In the genomic region with DNA sequence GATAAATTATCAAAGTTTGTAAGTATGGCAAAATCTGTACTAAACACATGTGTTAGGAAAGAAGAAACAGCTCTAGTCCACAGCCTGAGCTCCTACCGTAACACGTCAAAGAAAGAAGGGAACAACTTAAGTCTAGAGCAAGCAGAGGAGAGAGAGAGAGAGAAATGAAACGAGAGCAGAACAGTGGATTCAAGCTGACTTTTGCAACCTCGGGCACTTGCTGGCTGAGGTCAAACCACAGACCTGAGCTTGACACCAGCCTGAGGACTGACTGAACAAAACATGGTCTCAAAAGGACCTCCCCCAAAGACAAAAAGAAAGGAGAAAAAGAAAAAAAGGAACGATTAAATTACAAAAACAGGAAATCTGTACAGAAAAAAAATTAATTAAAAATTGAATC, we compare ENCODE assay signal across 42 mouse cellular contexts. TPM values are rescaled to one million over a fixed set of nuclear protein-coding genes. Genes with fewer than 3 reads are reported as not detected.
DNase-seq lines count a peak whose midpoint lies in the region; ATAC-seq and TF ChIP-seq lines count a peak whose summit lies in the region.
"Had no signal": no experiment of that assay in that cellular context is flagged by ENCODE, and none has a peak within 500 bp of the region (broad histone marks: within the 10 kb centered on the region; RNA-seq: fewer than 3 reads in every experiment).

No protein-coding gene starts in this region.

- H3K27ac ChIP-seq in spleen, adult 2 months (ENCODE audit: insufficient read depth, low read length), result peak overlapping the region; percentile 13; the same call in 1 of the 2 replicates
- H3K27ac ChIP-seq in cortical plate, adult 2 months (ENCODE audit: insufficient read depth, low read length), result 0 out of 2 replicates have a peak overlapping the region, but pooled peaks have one; percentile 7
- H3K27ac ChIP-seq: forebrain, embryonic 12.5 days; heart, embryonic 10.5 days; heart, embryonic 15.5 days; hindbrain, postnatal 0 days; lung, embryonic 15.5 days; neural tube, embryonic 15.5 days had no signal

- 22% methylated on average over 5 of the region's 5 CpGs for WGBS in spleen, adult 2 months

- no peak for TF ChIP-seq POLR2A in spleen, adult 2 months (IDR thresholded peaks at IDR 0.05; ENCODE audit: low read depth, low read length)
- no peak for TF ChIP-seq POLR2A in cortical plate, adult 2 months (IDR thresholded peaks at IDR 0.05; ENCODE audit: extremely low read depth, insufficient read depth, low read length)

- intact Hi-C loops in left cerebral cortex, postnatal 25 days (cut with DNase I), result no loop called here

- peak; percentile 60 for ATAC-seq in megakaryocyte progenitor cell, adult 5-6 weeks (replicated peaks; ENCODE audit: poor library complexity)
- ATAC-seq: forebrain, postnatal 0 days; hindbrain, postnatal 0 days; intestine, postnatal 0 days had no signal

- peaks cover 1% of the 10 kb centered on the region; the same call in 1 of the 2 replicates for H3K36me3 ChIP-seq in spleen, adult 2 months (ENCODE audit: control insufficient read depth, insufficient read depth, low read length)
- H3K36me3 ChIP-seq: heart, embryonic 15.5 days; lung, embryonic 15.5 days; neural tube, embryonic 15.5 days had no signal

- no peak for DNase-seq in spleen, adult 2 months (ENCODE audit: low read depth in 1 of 2, low spot score in 2 of 2)
- no peak for DNase-seq in spleen, postnatal 14 days (ENCODE audit: low spot score in 2 of 2)
- peak; percentile 24 for DNase-seq in T-cell, adult 2 months (ENCODE audit: low spot score)
- DNase-seq in left cerebral cortex, adult 11 months (ENCODE audit: low spot score), result no peak
- DNase-seq in left cerebral cortex, postnatal 25 days (ENCODE audit: low spot score in 2 of 2), result no peak
- DNase-seq in kidney, postnatal 10 days, result no peak
- DNase-seq: adrenal gland, postnatal 25 days; cerebellum, adult 8-10 months; embryo, embryonic 11 days; forebrain, postnatal 0 days; kidney, adult 9 months; kidney, postnatal 14 days; liver; midbrain, embryonic 14.5 days; retina, postnatal 1 day; right cerebral cortex, postnatal 14 days had no signal

- TF ChIP-seq CTCF in spleen, adult 2 months (IDR thresholded peaks at IDR 0.05; ENCODE audit: extremely low read depth, insufficient read depth, insufficient read length, insufficient replicate concordance), result no peak
- no peak for TF ChIP-seq CTCF in cortical plate, adult 2 months (IDR thresholded peaks at IDR 0.05; ENCODE audit: extremely low read depth, insufficient read depth, low read length)

- H3K4me1 ChIP-seq in spleen, adult 2 months (ENCODE audit: control insufficient read depth, insufficient read depth, insufficient read length), result peaks cover 19% of the 10 kb centered on the region
- peaks cover 7% of the 10 kb centered on the region for H3K4me1 ChIP-seq in cortical plate, adult 2 months (ENCODE audit: control insufficient read depth, insufficient read depth, low read length)
- H3K4me1 ChIP-seq: heart, embryonic 10.5 days; heart, embryonic 15.5 days; lung, embryonic 15.5 days had no signal

- H3K27me3 ChIP-seq in spleen, adult 2 months (ENCODE audit: control insufficient read depth, insufficient read depth, low read length), result no peaks in the 10 kb centered on the region
- H3K27me3 ChIP-seq: forebrain, embryonic 12.5 days; heart, embryonic 15.5 days; lung, embryonic 15.5 days; neural tube, embryonic 15.5 days had no signal

- no peak overlapping the region for H3K4me3 ChIP-seq in spleen, adult 2 months (ENCODE audit: extremely low read depth, insufficient read depth, insufficient read length)
- H3K4me3 ChIP-seq in cortical plate, adult 2 months (ENCODE audit: insufficient read depth, low read length), result no peak overlapping the region
- H3K4me3 ChIP-seq: erythroblast, embryonic 14.5 days; forebrain, embryonic 12.5 days; heart, embryonic 10.5 days; heart, embryonic 15.5 days; lung, embryonic 15.5 days; neural tube, embryonic 15.5 days had no signal

RNA-seq across cellular contexts. Expression of a gene that starts 11.6 kb away (rescaled TPM):
- polyA plus RNA-seq in spleen, adult 2 months (2012; rRNA removed), result 144 and 162 TPM in 2 replicates
- polyA plus RNA-seq in cortical plate, adult 2 months (2012; rRNA removed), result 158 and 163 TPM in 2 replicates
- total RNA-seq in megakaryocyte progenitor cell, adult 5-6 weeks (2015), result 59.0 and 62.9 TPM in 2 replicates
- total RNA-seq in megakaryocyte progenitor cell, adult 5-6 weeks (2017), result 73.1 and 89.6 TPM in 2 replicates
- total RNA-seq in left cerebral cortex, postnatal 25 days (2021), result 100 to 1,000 TPM; 146 to 147 TPM

RNA-seq across cellular contexts. Expression of a gene that starts 48.7 kb away (rescaled TPM):
- 65.0 and 70.8 TPM in 2 replicates for polyA plus RNA-seq in spleen, adult 2 months (2012; rRNA removed)
- polyA plus RNA-seq in cortical plate, adult 2 months (2012; rRNA removed), result 39.5 and 39.7 TPM in 2 replicates
- total RNA-seq in megakaryocyte progenitor cell, adult 5-6 weeks (2015), result 47.1 and 55.0 TPM in 2 replicates
- 58.2 and 70.9 TPM in 2 replicates for total RNA-seq in megakaryocyte progenitor cell, adult 5-6 weeks (2017)
- total RNA-seq in left cerebral cortex, postnatal 25 days (2021), result 10 to 100 TPM; 16.9 to 19.2 TPM

RNA-seq across cellular contexts. Expression of a gene that starts 55.1 kb away (rescaled TPM):
- polyA plus RNA-seq in spleen, adult 2 months (2012; rRNA removed), result not detected in 2 replicates
- not detected in 2 replicates for polyA plus RNA-seq in cortical plate, adult 2 months (2012; rRNA removed)
- not detected in 2 replicates for total RNA-seq in megakaryocyte progenitor cell, adult 5-6 weeks (2015)
- total RNA-seq in megakaryocyte progenitor cell, adult 5-6 weeks (2017), result not detected in 2 replicates
- total RNA-seq in left cerebral cortex, postnatal 25 days (2021), result not detected
- total RNA-seq: adrenal gland, adult 18-20 months; adrenal gland, postnatal 25 days; forebrain, postnatal 0 days; gastrocnemius, adult 8-10 months; gastrocnemius, postnatal 4 days; heart, postnatal 25 days; hindbrain, postnatal 0 days; layer of hippocampus, adult 18-20 months; layer of hippocampus, postnatal 14 days; megakaryocyte-erythroid progenitor cell, adult 5-6 weeks; monocyte, adult 5-6 weeks had no signal
- polyA plus RNA-seq: C2C12; embryonic facial prominence, embryonic 14.5 days; erythroblast, embryonic 14.5 days; forebrain, embryonic 12.5 days; forebrain, postnatal 0 days; heart, embryonic 10.5 days; heart, embryonic 15.5 days; hindbrain, embryonic 11.5 days; hindbrain, postnatal 0 days; intestine, postnatal 0 days; limb, embryonic 11.5 days; liver, embryonic 16.5 days; lung, embryonic 15.5 days; midbrain, embryonic 14.5 days; neural tube, embryonic 15.5 days; small intestine, adult 2 months; stomach, embryonic 16.5 days; urinary bladder, adult 2 months had no signal
